Mouse (Mus musculus): Measurements from ENCODE around the gene Hmgn2. TPM values are rescaled to one million over a fixed set of nuclear protein-coding genes. Genes with fewer than 3 reads are reported as not detected.
A peak's percentile ranks its signal among the peaks of the same experiment; 100 is the strongest.
"Not testable (repeated sequence)": the region's sequence is repeated elsewhere in the genome, so short reads cannot be mapped to it uniquely, and the experiment has no call there.

Gene Hmgn2
- total RNA-seq, 2 experiments from 2014 or later = 31.8 to 54.4 TPM

DNA sequence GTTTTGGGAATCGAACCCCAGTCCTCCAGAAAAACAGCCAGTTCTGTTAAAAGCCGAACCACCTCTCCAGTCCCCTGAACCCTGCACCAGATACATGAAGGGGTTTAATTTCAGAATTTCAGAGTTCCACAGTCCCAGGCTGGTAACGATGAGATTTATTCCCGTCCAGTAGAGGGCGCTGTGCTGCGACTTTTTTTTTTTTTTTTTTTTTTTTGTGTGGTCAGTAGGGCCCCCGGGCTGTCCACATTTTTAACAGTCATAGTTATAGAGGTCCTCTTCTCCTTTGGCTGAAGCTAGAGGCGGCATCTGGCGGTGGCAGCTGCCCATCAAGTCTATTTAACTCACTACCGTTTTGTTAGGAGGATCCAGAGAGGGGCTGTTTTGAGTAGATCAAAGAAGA is 37.1 kb downstream of the Hmgn2 start:
- DNase-seq = no peak
- intact Hi-C loops (cut with DNase I) = no loop called here

DNA sequence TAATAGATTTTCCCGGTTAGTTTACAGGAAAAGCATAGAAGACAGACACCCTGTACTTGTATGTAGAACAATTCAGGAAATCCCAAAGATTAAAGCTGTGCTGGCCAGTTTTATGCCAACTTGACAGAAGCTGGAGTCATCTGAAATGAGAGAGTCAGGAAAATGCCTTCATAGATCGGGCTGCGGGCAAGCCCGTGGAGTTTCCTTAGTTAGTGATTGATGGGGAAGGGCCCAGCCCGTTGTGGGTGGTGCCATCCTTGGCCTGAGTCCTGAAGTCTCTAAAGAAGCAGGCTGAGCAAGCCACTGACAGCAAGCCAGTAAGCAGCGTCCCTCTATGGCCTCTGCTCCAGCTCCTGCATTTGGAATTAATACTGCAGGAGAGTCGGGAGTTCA is 39.2 kb downstream of the Hmgn2 start:
- intact Hi-C loops (cut with DNase I) = no loop called here
- no peak for DNase-seq

DNA sequence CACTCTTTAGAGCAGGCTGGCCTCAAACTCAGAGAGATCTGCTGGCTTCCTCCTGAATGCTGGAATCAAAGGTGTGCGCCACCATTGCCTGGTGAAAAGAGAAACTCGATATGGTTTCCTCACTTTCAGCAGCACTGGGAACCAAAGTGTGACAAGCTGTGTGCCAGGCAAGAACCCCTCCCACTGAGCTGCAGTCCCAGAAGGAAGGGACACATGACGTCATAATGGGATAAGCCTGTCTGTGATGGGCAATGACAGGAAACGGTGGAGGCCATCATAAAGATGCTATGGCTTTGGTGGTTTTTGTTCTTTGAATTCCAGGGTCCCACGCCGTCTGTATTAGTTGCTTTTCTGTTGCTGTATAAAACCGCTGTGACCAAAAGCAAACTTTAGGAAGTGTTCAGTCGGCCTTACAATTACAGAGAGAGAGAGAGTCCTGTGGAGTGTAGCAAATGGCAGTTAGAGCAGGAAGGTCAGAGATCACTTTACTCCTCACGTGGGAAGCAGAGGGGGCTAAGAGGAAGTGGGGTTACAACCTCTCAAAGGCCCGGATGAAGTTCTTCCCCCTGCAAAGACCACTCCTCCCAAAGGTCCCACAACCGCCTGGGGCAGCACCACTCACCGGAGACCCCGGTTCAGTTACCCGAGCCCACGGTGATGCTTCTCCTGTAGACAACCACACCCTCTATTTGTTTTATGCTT is 39.7 kb downstream of the Hmgn2 start:
- intact Hi-C loops (cut with DNase I) = no loop called here
- DNase-seq = no peak

DNA sequence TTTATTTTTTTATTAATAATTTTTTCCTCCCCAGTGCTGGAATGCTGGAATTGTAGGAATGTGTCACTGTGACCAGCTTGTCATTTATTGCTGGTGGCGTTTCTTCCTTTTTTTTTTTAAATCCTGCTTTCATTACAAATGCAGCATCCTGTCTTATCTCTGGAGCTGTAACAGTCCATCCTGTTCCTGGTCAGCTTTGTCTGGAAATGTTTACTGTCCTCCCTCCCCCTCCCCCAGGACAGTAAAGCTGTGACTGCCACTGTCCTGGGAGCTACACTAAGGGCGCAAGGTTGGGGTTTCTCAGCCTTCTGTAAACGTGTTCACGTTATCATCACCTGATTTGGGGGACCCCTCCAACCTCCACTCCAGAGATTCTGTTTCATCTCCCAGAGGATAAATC is 43.2 kb downstream of the Hmgn2 start:
- intact Hi-C loops (cut with DNase I) = no loop called here
- DNase-seq = no peak

DNA sequence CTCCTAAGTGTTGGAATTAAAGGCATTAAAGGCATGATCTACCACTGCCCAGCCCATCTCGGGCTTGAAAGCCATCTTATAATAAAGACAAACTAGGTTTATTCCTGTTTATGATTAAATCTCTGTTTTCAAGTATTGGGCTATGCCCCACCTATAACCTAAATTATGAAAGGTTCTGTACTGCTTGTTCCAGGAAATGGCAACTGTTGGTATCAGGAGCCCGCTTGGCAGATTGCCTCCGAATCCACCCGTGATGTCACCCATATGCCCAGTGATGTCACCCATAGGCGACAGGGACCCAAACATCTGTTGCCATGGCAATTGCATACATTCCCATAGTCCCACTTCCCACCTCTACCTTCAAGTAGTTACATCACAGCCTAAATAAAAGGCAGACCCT is 44.7 kb downstream of the Hmgn2 start:
- no peak for DNase-seq
- intact Hi-C loops (cut with DNase I) = no loop called here

DNA sequence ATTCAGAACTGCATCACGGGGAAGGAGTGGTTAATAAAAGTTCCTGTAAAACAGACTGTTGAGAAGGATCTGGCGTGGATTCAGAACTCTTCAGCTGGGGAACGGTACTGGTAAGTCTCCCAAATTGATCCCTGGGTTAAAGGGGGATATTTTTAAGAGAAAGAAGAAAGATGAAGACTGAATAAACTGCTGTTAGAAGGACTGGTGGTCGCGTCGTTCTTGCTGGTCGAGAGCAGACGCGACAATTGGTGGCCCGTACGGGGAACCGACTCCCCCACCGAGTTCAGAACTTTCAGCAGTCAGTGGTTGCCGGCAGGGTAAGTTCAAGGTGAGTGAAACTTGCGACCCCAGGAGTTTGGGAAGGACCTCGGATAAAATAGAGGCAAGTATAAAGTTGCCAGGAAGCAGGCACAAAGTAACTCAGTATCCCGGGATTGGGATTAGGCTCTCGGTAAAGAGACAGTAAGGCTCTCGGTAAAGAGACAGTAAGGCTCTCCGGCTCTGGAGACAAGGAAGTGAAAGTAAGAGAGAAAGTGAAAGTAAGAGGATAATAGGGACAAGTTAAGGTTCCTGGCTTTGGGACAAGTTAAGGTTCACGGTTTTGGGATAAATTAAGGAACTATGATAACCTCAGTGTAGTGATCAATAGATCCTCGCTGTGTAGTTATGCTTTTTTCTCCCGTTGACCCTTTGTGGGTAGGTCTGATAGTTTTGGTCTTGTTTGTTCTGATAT is 50.2 kb downstream of the Hmgn2 start:
- peak in 1 of 2 experiments; percentile 27 for DNase-seq
- intact Hi-C loops (cut with DNase I) = not testable (repeated sequence)

Other genes with a start within 250 kb of the Hmgn2 start
- gene Arid1a, start 211.9 kb downstream of the Hmgn2 start, total RNA-seq (2021) = 10 to 100 TPM; 18.1 to 24.4 TPM
- 1 to 10 TPM; 4.9 to 6.1 TPM for gene Rps6ka1, start 80.9 kb downstream of the Hmgn2 start, total RNA-seq (2021)
- 10 to 100 TPM; 10.5 to 10.9 TPM for gene Dhdds, start 32.3 kb upstream of the Hmgn2 start, total RNA-seq (2021)
- gene Lin28a, start 50.2 kb upstream of the Hmgn2 start, total RNA-seq (2021) = 1 to 10 TPM in 1 of 2 experiments, under 1 TPM in 1; 0.28 to 1.1 TPM
- gene Zfp683, start 85.2 kb upstream of the Hmgn2 start, total RNA-seq (2021) = not detected
- not detected for gene Crybg2, start 92.2 kb upstream of the Hmgn2 start, total RNA-seq (2021)
- gene Cd52, start 126.4 kb upstream of the Hmgn2 start, total RNA-seq (2021) = 1 to 10 TPM; 1.1 to 1.9 TPM
- 1 to 10 TPM; 1.4 to 2.1 TPM for gene Ubxn11, start 133.9 kb upstream of the Hmgn2 start, total RNA-seq (2021)
- 10 to 100 TPM; 17.1 to 19.7 TPM for gene Sh3bgrl3, start 160.1 kb upstream of the Hmgn2 start, total RNA-seq (2021)
- gene Cep85, start 218.5 kb upstream of the Hmgn2 start, total RNA-seq (2021) = 10 to 100 TPM; 51.0 to 64.2 TPM
- gene Gm7534, start 234.4 kb upstream of the Hmgn2 start, total RNA-seq (2021) = not detected